Mouse (Mus musculus) G1E (cell line): ENCODE measurements around the gene Ctc1.

Experiments used
- CTCF ChIP-seq: IDR thresholded peaks from 2 replicates; pipeline ENCODE4 v1.5.1; 2012; ENCODE audit warnings: low read depth, low read length, inconsistent platforms, mixed read lengths
- GATA1 ChIP-seq: IDR thresholded peaks from 2 replicates; pipeline ENCODE4 v1.6.1; 2012; ENCODE audit warnings: borderline replicate concordance, low read length, inconsistent platforms, mixed read lengths

DNA sequence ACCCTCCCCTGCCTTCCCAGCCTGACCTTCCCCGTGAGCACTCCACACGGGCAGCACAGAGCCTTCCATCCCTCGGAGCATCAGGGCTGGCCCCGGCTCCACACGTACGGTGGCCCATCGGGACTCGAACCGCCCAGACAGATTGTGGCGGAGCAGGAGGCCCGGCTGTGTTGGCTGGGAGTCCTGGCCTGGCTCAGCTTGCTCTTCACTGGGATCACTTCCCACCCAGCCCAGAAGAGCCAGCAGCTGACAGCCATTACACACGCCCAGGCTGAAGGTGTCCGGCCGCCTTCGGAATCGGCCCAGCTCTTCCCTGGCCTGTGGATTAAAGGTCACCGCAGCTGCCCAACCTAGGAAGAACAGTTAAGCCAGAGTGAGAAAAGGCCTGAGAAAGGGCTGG, 27.4 kb upstream of the Ctc1 start:
- no peak for TF ChIP-seq CTCF
- TF ChIP-seq GATA1: no peak
